Mouse (Mus musculus) midbrain, embryonic 12.5 days (tissue): ENCODE measurements around the gene Nup62. TPM values are rescaled to one million over a fixed set of nuclear protein-coding genes. Genes with fewer than 3 reads are reported as not detected.
"Not testable (repeated sequence)": the region's sequence is repeated elsewhere in the genome, so short reads cannot be mapped to it uniquely, and the experiment has no call there.

Experiments
- ATAC-seq: fragments of 200-750 bp; cut with Nextera tagmentation; 2 replicates; pipeline ENCODE4 v1.8.0; 2017; ENCODE audit warnings: low read depth, moderate TSS enrichment, moderate library complexity; ENCODE audit not compliant: low FRiP score
- H3K27ac ChIP-seq: fragments of 300-500 bp; sonication (generic); replicated peaks from 2 replicates; pipeline ENCODE4 v1.5.1; 2016; ENCODE audit warnings: mild to moderate bottlenecking
- H3K27me3 ChIP-seq: fragments of 300-500 bp; sonication (generic); 2 replicates; pipeline ENCODE4 v1.6.1; 2016; ENCODE audit warnings: mild to moderate bottlenecking
- H3K36me3 ChIP-seq: fragments of 300-500 bp; sonication (generic); 2 replicates; pipeline ENCODE4 v1.6.1; 2016
- H3K4me1 ChIP-seq: fragments of 300-500 bp; sonication (generic); 2 replicates; pipeline ENCODE4 v1.6.1; 2016
- H3K4me2 ChIP-seq: fragments of 300-500 bp; sonication (generic); replicated peaks from 2 replicates; pipeline ENCODE4 v1.6.1; 2016; ENCODE audit warnings: mild to moderate bottlenecking, moderate library complexity
- H3K4me3 ChIP-seq: fragments of 300-500 bp; sonication (generic); 2 replicates; pipeline ENCODE4 v1.5.1; 2016; ENCODE audit warnings: mild to moderate bottlenecking
- H3K9ac ChIP-seq: fragments of 300-500 bp; sonication (generic); replicated peaks from 2 replicates; pipeline ENCODE4 v1.6.1; 2016; ENCODE audit warnings: mild to moderate bottlenecking, moderate library complexity
- H3K9me3 ChIP-seq: fragments of 300-500 bp; sonication (generic); 2 replicates; pipeline ENCODE4 v1.6.1; 2016; ENCODE audit warnings: mild to moderate bottlenecking
- WGBS: fragments of 180-500 bp; shearing (Covaris S2); methylation state at CpG from one replicate; pipeline ENCODE4 v1.1.7; 2016; 5-methylcytosine and 5-hydroxymethylcytosine counted together
- microRNA counts: library from miRNA; unstranded; fragments of <30 nt; microRNA quantifications from one replicate; lab custom pipeline; 2017
- microRNA-seq: library from miRNA; unstranded; fragments of <30 nt; microRNA quantifications from one replicate; pipeline ENCODE4, GENCODE M21; 2017
- polyA plus RNA-seq: library from polyadenylated mRNA; unstranded; fragments of >200 nt; fragmentation: Nextera tagmentation; extraction: Ambion mirVana; gene quantifications from 2 replicates; pipeline ENCODE4 v1.2.1, GENCODE M21; 2016

The Nup62 gene
- polyA plus RNA-seq, 1 experiment from 2014 or later, result 93.4 TPM

GRCm38 (mm10) chr7:44868919-44869696 is 53.2 kb downstream of the Nup62 start:
- H3K9ac ChIP-seq, result peak overlapping the region; percentile 98
- H3K27ac ChIP-seq, result peak overlapping the region; percentile 100
- no peaks in the 10 kb centered on the region for H3K9me3 ChIP-seq
- ATAC-seq, result peak; percentile 32
- H3K36me3 ChIP-seq, result peaks cover 26% of the 10 kb centered on the region
- H3K4me1 ChIP-seq, result peaks cover 51% of the 10 kb centered on the region
- H3K4me2 ChIP-seq, result peak overlapping the region; percentile 91
- no peaks in the 10 kb centered on the region for H3K27me3 ChIP-seq
- under 1% methylated on average over 96 of the region's 108 CpGs for WGBS
- peak overlapping the region; percentile 95 for H3K4me3 ChIP-seq

DNA sequence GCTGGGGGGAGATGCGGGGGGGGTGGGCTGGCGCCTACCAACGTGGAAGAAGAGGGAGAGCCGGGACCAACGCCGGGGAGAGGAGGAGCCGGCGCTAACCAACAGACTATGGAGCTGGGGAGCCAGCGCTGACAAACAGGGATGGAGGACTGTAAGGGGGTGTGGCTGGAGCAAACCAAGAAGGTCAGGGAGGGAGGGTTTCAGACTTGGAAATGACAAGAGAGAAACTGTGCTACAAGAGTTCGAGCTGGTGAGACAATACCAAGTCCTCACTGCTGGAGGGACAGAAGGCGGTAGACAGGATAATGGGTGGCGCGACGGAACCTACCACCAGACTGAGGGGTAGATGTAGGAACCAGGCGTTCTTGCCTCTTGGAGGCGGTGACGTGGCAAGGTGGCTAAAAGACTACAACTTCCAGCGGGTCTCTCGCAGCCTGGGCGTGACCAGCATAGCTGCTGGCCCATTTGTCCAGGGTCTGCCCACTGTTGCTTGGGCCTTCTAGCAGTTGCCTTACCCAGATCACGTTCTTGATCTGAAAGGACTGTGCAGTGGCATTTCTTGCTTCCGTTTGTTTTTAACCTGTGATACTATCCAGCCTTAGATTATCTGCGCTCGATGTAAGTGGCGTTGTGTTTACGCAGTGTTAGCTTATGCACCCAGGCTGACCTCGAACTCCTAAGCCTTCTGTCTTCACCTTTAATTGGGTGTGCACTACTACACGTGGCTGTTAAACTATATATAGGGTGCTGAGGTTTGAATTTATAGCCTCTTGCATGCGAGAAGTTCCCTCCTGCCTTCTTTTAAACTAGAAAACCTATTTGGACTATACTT is 54.0 kb downstream of the Nup62 start, which contains the start of gene Ptov1:
TSS of gene Ptov1 (minus strand) at position 92 of the 832 bp plus-strand sequence.
- H3K9ac ChIP-seq, result peak within 1 kb of the TSS; percentile 98

DNA sequence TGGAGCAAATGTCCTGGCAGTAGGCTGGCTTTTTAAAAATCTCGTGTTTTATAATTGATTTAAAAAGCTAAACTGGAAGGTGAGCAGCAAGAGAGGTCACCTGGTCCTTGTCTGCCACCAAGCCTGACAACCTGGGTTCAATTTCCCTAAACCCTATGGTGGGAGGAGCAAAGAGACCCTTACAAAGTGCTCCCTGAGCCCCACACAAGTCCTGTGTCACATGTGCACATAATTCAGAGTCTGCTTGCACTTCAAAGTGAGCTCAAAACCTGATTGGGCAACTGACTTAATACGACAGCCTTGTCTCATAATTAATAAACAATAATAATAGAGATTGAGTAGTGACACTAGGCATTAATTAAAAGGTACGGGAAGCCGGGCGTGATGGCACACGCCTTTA is 54.7 kb downstream of the Nup62 start:
- Histone ChIP-seq H3K9me3 (no peaks in the 10 kb centered on the region), H3K27me3 (no peaks in the 10 kb centered on the region), H3K4me2 (peak overlapping the region; percentile 91), H3K4me3 (no peak overlapping the region), H3K4me1 (peaks cover 40% of the 10 kb centered on the region), H3K36me3 (peaks cover 11% of the 10 kb centered on the region), H3K9ac (no peak overlapping the region), H3K27ac (peak overlapping the region; percentile 100)
- no peak for ATAC-seq
- 81% methylated on average over 6 of the region's 6 CpGs for WGBS

More for the DNA sequence above, 54.0 kb downstream of the Nup62 start, which contains the start of gene Ptov1:
- ATAC-seq, result peak; percentile 94
- Histone ChIP-seq H3K27ac (peak within 1 kb of the TSS; percentile 100), H3K9me3 (no peaks in the 10 kb centered on the region), H3K4me1 (peaks cover 47% of the 10 kb centered on the region), H3K4me3 (peak within 1 kb of the TSS; percentile 95), H3K4me2 (peak within 1 kb of the TSS; percentile 91), H3K36me3 (peaks cover 18% of the 10 kb centered on the region), H3K27me3 (no peaks in the 10 kb centered on the region)
- 12% methylated on average over 29 of the region's 29 CpGs for WGBS

GRCm38 (mm10) chr7:44871181-44871580 is 55.3 kb downstream of the Nup62 start:
- Histone ChIP-seq H3K4me3 (no peak overlapping the region), H3K4me2 (no peak overlapping the region), H3K36me3 (peaks cover 11% of the 10 kb centered on the region), H3K9me3 (no peaks in the 10 kb centered on the region), H3K27ac (no peak overlapping the region), H3K9ac (no peak overlapping the region), H3K4me1 (peaks cover 34% of the 10 kb centered on the region), H3K27me3 (no peaks in the 10 kb centered on the region)
- 26% methylated on average over 1 of the region's 1 CpGs for WGBS
- ATAC-seq, result no peak

- H3K36me3 ChIP-seq, result peaks cover 16% of the 10 kb centered on the region
- H3K4me1 ChIP-seq, result peaks cover 28% of the 10 kb centered on the region
- WGBS, result 85% methylated on average over 2 of the region's 2 CpGs
- H3K9ac ChIP-seq, H3K4me2 ChIP-seq, H3K27ac ChIP-seq, H3K4me3 ChIP-seq, H3K27me3 ChIP-seq, H3K9me3 ChIP-seq, ATAC-seq: not testable (repeated sequence)
These were observed 55.9 kb downstream of the Nup62 start for GRCm38 (mm10) chr7:44871774-44872173.

GRCm38 (mm10) chr7:44877833-44878232 is 61.9 kb downstream of the Nup62 start:
- no peaks in the 10 kb centered on the region for H3K9me3 ChIP-seq
- no peak for ATAC-seq
- no peak overlapping the region for H3K9ac ChIP-seq
- no peak overlapping the region for H3K4me3 ChIP-seq
- H3K4me1 ChIP-seq, result no peaks in the 10 kb centered on the region
- WGBS, result 91% methylated on average over 14 of the region's 14 CpGs
- H3K27me3 ChIP-seq, result no peaks in the 10 kb centered on the region
- H3K4me2 ChIP-seq, result no peak overlapping the region
- no peak overlapping the region for H3K27ac ChIP-seq
- peaks cover 72% of the 10 kb centered on the region for H3K36me3 ChIP-seq

MicroRNAs within 50 kb of the gene (microRNA counts, 519-probe panel; counts per million panel counts)
- microRNA mmu-miR-707 (lab: Ali Mortazavi, UCI), result not detected

Small RNAs within 50 kb of the gene (microRNA-seq; reads per million reads assigned to microRNA genes)
- gene Mir707, result not detected

Other genes with a start within 250 kb of the Nup62 start
- gene Napsa, start 243.7 kb upstream of the Nup62 start, polyA plus RNA-seq, result 0.45 and 0.60 TPM in 2 replicates
- gene Kcnc3, start 225.4 kb upstream of the Nup62 start, polyA plus RNA-seq, result 2.3 and 2.6 TPM in 2 replicates
- 1.9 and 2.3 TPM in 2 replicates for gene Myh14, start 145.2 kb upstream of the Nup62 start, polyA plus RNA-seq
- not detected in 2 replicates for gene Izumo2, start 107.3 kb upstream of the Nup62 start, polyA plus RNA-seq
- 38.4 and 43.7 TPM in 2 replicates for gene Vrk3, start 67.7 kb upstream of the Nup62 start, polyA plus RNA-seq
- 2.9 and 3.5 TPM in 2 replicates for gene Zfp473, start 65.0 kb upstream of the Nup62 start, polyA plus RNA-seq
- gene Il4i1, start 299 bp downstream of the Nup62 start, polyA plus RNA-seq, result 1.4 TPM in 2 replicates
- 5.6 and 6.3 TPM in 2 replicates for gene Atf5, start 570 bp downstream of the Nup62 start, polyA plus RNA-seq
- 92.0 and 99.2 TPM in 2 replicates for gene Akt1s1, start 32.9 kb downstream of the Nup62 start, polyA plus RNA-seq
- 97.5 and 101 TPM in 2 replicates for gene Tbc1d17, start 33.0 kb downstream of the Nup62 start, polyA plus RNA-seq
- 36.4 and 44.0 TPM in 2 replicates for gene Pnkp, start 41.1 kb downstream of the Nup62 start, polyA plus RNA-seq
- 605 and 652 TPM in 2 replicates for gene Ptov1, start 53.7 kb downstream of the Nup62 start, polyA plus RNA-seq
- 177 and 180 TPM in 2 replicates for gene Med25, start 76.6 kb downstream of the Nup62 start, polyA plus RNA-seq
- gene Fuz, start 80.0 kb downstream of the Nup62 start, polyA plus RNA-seq, result 25.8 and 29.7 TPM in 2 replicates
- 91.0 and 92.9 TPM in 2 replicates for gene Ap2a1, start 113.4 kb downstream of the Nup62 start, polyA plus RNA-seq
- gene Tsks, start 127.1 kb downstream of the Nup62 start, polyA plus RNA-seq, result 0.20 TPM in 1 of 2 replicates, not detected in the other
- 40.6 and 43.7 TPM in 2 replicates for gene Cpt1c, start 158.8 kb downstream of the Nup62 start, polyA plus RNA-seq
- gene Prmt1, start 170.5 kb downstream of the Nup62 start, polyA plus RNA-seq, result 643 and 658 TPM in 2 replicates
- gene Irf3, start 181.6 kb downstream of the Nup62 start, polyA plus RNA-seq, result 66.7 and 70.6 TPM in 2 replicates
- gene Bcl2l12, start 182.6 kb downstream of the Nup62 start, polyA plus RNA-seq, result 50.5 and 54.7 TPM in 2 replicates
- 48.1 and 52.4 TPM in 2 replicates for gene Scaf1, start 200.3 kb downstream of the Nup62 start, polyA plus RNA-seq
- 15.6 and 17.3 TPM in 2 replicates for gene Rras, start 201.9 kb downstream of the Nup62 start, polyA plus RNA-seq
- gene Prr12, start 236.8 kb downstream of the Nup62 start, polyA plus RNA-seq, result 13.7 and 14.1 TPM in 2 replicates
- 53.6 and 54.6 TPM in 2 replicates for gene Nosip, start 246.3 kb downstream of the Nup62 start, polyA plus RNA-seq
- 15.9 and 17.8 TPM in 2 replicates for gene Prrg2, start 246.6 kb downstream of the Nup62 start, polyA plus RNA-seq